Mouse (Mus musculus) stomach, embryonic 14.5 days (tissue): ENCODE measurements at regions not wholly inside any gene's neighbourhood (a gene's known extent, or its start where the extent isn't known, plus 50 kb on each side); places are given as distances from the start of the nearest gene placed in this dataset.
A peak's percentile ranks its signal among the peaks of the same experiment; 100 is the strongest.
"Not testable (repeated sequence)": the region's sequence is repeated elsewhere in the genome, so short reads cannot be mapped to it uniquely, and the experiment has no call there.

ENCODE experiments used
- ATAC-seq: fragments of 200-750 bp; cut with Nextera tagmentation; 2 replicates; pipeline ENCODE4 v1.8.0; 2017; ENCODE audit warnings: low read depth, moderate TSS enrichment; ENCODE audit not compliant: insufficient number of reproducible peaks, insufficient read depth, low FRiP score
- H3K27ac ChIP-seq: fragments of 300-500 bp; sonication (generic); 2 replicates; pipeline ENCODE4 v1.5.1; 2014; ENCODE audit warnings: mild to moderate bottlenecking, low read length, moderate library complexity, mixed read lengths
- H3K27me3 ChIP-seq: fragments of 300-500 bp; sonication (generic); 2 replicates; pipeline ENCODE4 v1.6.1; 2014; ENCODE audit warnings: low read length, control low read depth, mixed read lengths; ENCODE audit not compliant: control insufficient read depth, insufficient read depth
- H3K36me3 ChIP-seq: fragments of 300-500 bp; sonication (generic); 2 replicates; pipeline ENCODE4 v1.6.1; 2014; ENCODE audit warnings: mild to moderate bottlenecking, control low read depth, low read length, moderate library complexity, mixed read lengths; ENCODE audit not compliant: control insufficient read depth, insufficient read depth
- H3K4me1 ChIP-seq: fragments of 300-500 bp; sonication (generic); 2 replicates; pipeline ENCODE4 v1.6.1; 2014; ENCODE audit warnings: low read length, control low read depth, mixed read lengths; ENCODE audit not compliant: control insufficient read depth, insufficient read depth
- H3K4me2 ChIP-seq: fragments of 300-500 bp; sonication (generic); replicated peaks from 2 replicates; pipeline ENCODE4 v1.6.1; 2014; ENCODE audit warnings: low read depth, low read length, control low read depth
- H3K4me3 ChIP-seq: fragments of 300-500 bp; sonication (generic); 2 replicates; pipeline ENCODE4 v1.5.1; 2014; ENCODE audit warnings: low read depth, low read length, control low read depth
- H3K9ac ChIP-seq: fragments of 300-500 bp; sonication (generic); replicated peaks from 2 replicates; pipeline ENCODE4 v1.6.1; 2014; ENCODE audit warnings: low read depth, mild to moderate bottlenecking, control low read depth, low read length, moderate library complexity, mixed read lengths
- H3K9me3 ChIP-seq: fragments of 300-500 bp; sonication (generic); 2 replicates; pipeline ENCODE4 v1.6.1; 2016; ENCODE audit warnings: low read depth, low read length, control low read depth; ENCODE audit not compliant: control insufficient read depth
- WGBS: fragments of 180-500 bp; shearing (Covaris S2); extraction: QIAGEN DNeasy Blood & Tissue Kit; methylation state at CpG from one replicate; pipeline ENCODE4 v1.1.7; 2014; 5-methylcytosine and 5-hydroxymethylcytosine counted together

DNA sequence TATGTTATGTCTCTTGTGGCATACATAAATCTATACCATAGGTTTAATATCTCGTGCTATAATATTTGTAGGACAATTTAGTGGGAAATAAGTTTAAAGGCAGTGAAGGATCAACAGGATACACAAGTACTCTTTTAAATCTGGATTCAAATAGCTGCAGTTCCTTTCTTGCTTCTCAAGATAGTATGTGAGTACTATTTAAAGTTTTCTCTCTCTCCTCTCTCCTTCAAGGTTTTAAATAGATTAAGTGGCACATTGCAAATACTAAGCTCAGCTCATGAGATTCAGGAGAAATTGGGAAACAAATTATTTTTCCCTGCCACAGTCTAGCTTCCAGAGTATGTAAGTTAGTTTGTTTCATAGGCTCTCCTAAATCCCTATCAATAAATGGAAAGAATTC, 1103.9 kb downstream of the Ndufa4 start:
- WGBS: 79% methylated on average over 1 of the region's 1 CpGs
- Histone ChIP-seq H3K4me1 (no peaks in the 10 kb centered on the region), H3K9me3 (no peaks in the 10 kb centered on the region), H3K27ac (no peak overlapping the region), H3K9ac (no peak overlapping the region), H3K27me3 (no peaks in the 10 kb centered on the region), H3K4me2 (no peak overlapping the region), H3K4me3 (no peak overlapping the region), H3K36me3 (no peaks in the 10 kb centered on the region)
- ATAC-seq: no peak

DNA sequence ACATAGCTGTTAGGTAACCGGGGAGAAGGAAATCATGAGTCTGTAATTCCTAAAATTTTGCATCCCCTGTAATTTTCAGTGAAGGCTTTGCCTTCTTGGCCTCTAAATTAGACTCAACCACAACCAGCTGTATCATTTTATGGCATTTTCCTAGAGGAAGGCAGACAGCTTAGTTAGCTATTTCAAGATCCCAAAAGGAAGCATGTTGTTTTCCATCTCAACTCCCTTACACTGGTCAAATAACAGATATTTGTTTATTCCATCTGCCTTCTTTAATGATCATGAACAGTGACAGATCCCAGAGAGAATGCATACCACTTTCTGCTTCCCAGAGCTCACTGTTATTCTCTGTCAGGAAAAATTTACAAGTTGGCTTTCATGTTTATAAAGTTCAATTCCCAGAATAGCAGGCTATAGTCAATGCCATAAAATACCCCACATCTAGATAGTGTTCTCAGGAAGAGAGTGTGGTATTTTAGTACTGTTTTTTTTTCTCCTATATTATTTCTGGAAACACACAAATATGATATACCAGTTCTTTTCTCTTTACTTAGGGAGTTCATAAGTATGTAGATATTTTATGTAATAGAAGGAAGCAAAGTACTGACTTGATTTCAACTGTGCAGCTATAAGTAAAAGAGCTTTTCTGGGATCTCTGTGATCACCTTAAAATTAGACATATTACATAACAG, 1148.5 kb downstream of the Ndufa4 start:
- H3K4me2 ChIP-seq: no peak overlapping the region
- ATAC-seq: peak; percentile 56; the same call in 1 of the 2 replicates
- no peak overlapping the region for H3K9ac ChIP-seq
- H3K4me3 ChIP-seq: no peak overlapping the region
- H3K27me3 ChIP-seq: no peaks in the 10 kb centered on the region
- H3K9me3 ChIP-seq: no peaks in the 10 kb centered on the region
- no peaks in the 10 kb centered on the region for H3K4me1 ChIP-seq
- 60% methylated on average over 1 of the region's 1 CpGs for WGBS
- no peak overlapping the region for H3K27ac ChIP-seq
- H3K36me3 ChIP-seq: no peaks in the 10 kb centered on the region

DNA sequence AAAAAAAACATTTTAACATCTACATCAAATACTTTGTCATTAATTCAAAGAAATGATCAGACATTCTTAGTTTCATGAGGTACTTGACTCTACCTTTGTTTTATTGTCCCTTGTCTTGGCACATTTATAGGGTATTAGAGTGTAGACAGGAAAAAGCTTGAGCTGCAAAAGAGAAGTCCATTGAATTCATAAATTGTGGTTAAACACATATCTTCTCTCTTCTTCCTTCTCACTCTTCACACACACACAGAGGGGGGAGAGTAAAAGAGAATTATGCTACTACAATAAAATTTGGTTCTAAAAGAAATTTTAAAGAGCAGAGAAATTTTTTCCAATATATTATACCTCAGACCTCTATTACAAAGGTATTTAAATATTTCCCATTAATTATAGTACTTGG, 1149.2 kb downstream of the Ndufa4 start:
- H3K4me2 ChIP-seq: no peak overlapping the region
- no peaks in the 10 kb centered on the region for H3K36me3 ChIP-seq
- no peak for ATAC-seq
- no peaks in the 10 kb centered on the region for H3K27me3 ChIP-seq
- no peaks in the 10 kb centered on the region for H3K9me3 ChIP-seq
- no peak overlapping the region for H3K27ac ChIP-seq
- no peak overlapping the region for H3K9ac ChIP-seq
- H3K4me3 ChIP-seq: no peak overlapping the region
- H3K4me1 ChIP-seq: no peaks in the 10 kb centered on the region

DNA sequence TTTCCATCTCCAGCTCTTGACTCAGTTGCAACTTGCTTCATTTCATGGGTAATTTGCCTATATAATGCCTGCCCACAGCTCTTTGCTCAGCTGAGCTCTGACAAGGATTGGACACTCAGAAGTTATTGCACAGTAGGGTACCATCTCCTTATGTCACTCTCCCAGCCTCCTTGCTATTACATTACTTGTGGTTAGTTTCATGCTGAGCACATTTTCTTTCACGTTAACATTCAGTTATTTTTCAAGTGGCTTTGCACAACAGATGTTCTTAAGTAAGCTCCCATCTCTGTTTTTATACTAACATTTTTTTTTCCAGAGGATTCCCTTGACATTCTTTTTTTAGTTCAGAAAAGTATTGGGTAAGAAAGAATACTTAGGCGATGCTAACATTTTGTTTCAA, 1163.2 kb downstream of the Ndufa4 start:
- ATAC-seq: no peak
- no peak overlapping the region for H3K4me3 ChIP-seq
- H3K27me3 ChIP-seq: no peaks in the 10 kb centered on the region
- no peaks in the 10 kb centered on the region for H3K36me3 ChIP-seq
- no peaks in the 10 kb centered on the region for H3K4me1 ChIP-seq
- H3K27ac ChIP-seq: no peak overlapping the region
- H3K4me2 ChIP-seq: no peak overlapping the region
- whole genome bisulfite sequencing: 73% methylated on average over 2 of the region's 2 CpGs
- H3K9me3 ChIP-seq: no peaks in the 10 kb centered on the region
- H3K9ac ChIP-seq: no peak overlapping the region

DNA sequence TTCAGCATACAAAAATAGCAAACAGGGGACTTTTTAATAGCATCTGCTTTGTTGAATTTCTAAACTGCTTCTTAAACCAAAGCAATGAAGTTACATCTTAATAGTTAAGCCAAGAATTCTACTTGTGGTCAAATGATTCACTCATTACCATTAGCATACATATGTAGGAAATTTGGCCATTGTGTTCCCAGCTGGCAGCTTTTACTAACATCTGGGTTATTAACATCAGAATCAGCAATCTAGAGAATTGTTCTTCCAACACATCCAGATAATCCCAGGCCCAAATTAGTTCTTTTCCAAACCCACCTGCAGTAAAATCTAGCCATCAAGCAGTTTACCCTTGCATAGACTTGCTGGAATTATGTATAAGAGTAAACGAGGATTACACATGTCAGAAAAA, 1184.7 kb downstream of the Ndufa4 start:
- ATAC-seq: no peak
- Histone ChIP-seq H3K36me3 (no peaks in the 10 kb centered on the region), H3K4me3 (no peak overlapping the region), H3K27ac (no peak overlapping the region), H3K9me3 (no peaks in the 10 kb centered on the region), H3K4me2 (no peak overlapping the region), H3K27me3 (no peaks in the 10 kb centered on the region), H3K9ac (no peak overlapping the region), H3K4me1 (no peaks in the 10 kb centered on the region)
- 58% methylated on average over 1 of the region's 1 CpGs for WGBS

DNA sequence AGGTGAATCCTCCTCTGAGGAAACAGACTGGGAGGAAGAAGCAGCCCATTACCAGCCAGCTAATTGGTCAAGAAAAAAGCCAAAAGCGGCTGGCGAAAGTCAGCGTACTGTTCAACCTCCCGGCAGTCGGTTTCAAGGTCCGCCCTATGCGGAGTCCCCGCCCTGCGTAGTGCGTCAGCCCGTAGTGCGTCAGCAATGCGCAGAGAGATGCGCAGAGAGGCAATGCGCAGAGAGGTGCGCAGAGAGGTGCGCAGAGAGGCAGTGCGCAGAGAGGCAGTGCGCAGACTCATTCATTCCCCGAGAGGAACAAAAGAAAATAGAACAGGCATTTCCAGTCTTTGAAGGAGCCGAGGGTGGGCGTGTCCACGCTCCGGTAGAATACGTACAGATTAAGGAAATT, 1216.8 kb downstream of the Ndufa4 start:
- H3K27ac ChIP-seq, H3K27me3 ChIP-seq, H3K4me1 ChIP-seq, H3K9ac ChIP-seq, H3K4me2 ChIP-seq, H3K4me3 ChIP-seq, H3K9me3 ChIP-seq, ATAC-seq, H3K36me3 ChIP-seq: not testable (repeated sequence)
- over 99% methylated on average over 14 of the region's 25 CpGs for WGBS
